Mouse (Mus musculus) lung, embryonic 14.5 days (tissue): ENCODE results near the gene Matn4. TPM values are rescaled to one million over a fixed set of nuclear protein-coding genes. Genes with fewer than 3 reads are reported as not detected.
A peak's percentile ranks its signal among the peaks of the same experiment; 100 is the strongest.

ENCODE experiments used
- ATAC-seq: fragments of 200-750 bp; cut with Nextera tagmentation; 2 replicates; pipeline ENCODE4 v1.8.0; 2017; ENCODE audit warnings: mild to moderate bottlenecking, moderate TSS enrichment, moderate library complexity; ENCODE audit not compliant: insufficient read depth
- DNase-seq: peaks from one replicate; pipeline ENCODE4 v3.0.0-alpha.2; 2015
- H3K27ac ChIP-seq: fragments of 300-500 bp; sonication (generic); 2 replicates; pipeline ENCODE4 v1.5.1; 2014; ENCODE audit warnings: low read depth, mild to moderate bottlenecking, moderate library complexity
- H3K27me3 ChIP-seq: fragments of 300-500 bp; sonication (generic); 2 replicates; pipeline ENCODE4 v1.6.1; 2014; ENCODE audit warnings: low read length, control low read depth; ENCODE audit not compliant: insufficient read depth
- H3K36me3 ChIP-seq: fragments of 300-500 bp; sonication (generic); 2 replicates; pipeline ENCODE4 v1.6.1; 2014; ENCODE audit warnings: control low read depth; ENCODE audit not compliant: insufficient read depth
- H3K4me1 ChIP-seq: fragments of 300-500 bp; sonication (generic); 2 replicates; pipeline ENCODE4 v1.6.1; 2014; ENCODE audit warnings: antibody characterized with exemption, control low read depth; ENCODE audit not compliant: insufficient read depth
- H3K4me2 ChIP-seq: fragments of 300-500 bp; sonication (generic); 2 replicates; pipeline ENCODE4 v1.6.1; 2014; ENCODE audit warnings: mild to moderate bottlenecking
- H3K4me3 ChIP-seq: fragments of 300-500 bp; sonication (generic); 2 replicates; pipeline ENCODE4 v1.5.1; 2014; ENCODE audit warnings: low read depth, low read length
- H3K9ac ChIP-seq: fragments of 300-500 bp; sonication (generic); 2 replicates; pipeline ENCODE4 v1.6.1; 2014
- H3K9me3 ChIP-seq: fragments of 300-500 bp; sonication (generic); 2 replicates; pipeline ENCODE4 v1.6.1; 2016; ENCODE audit warnings: low read depth, low read length, control low read depth
- CTCF ChIP-seq: IDR thresholded peaks from 2 replicates; pipeline ENCODE4 v1.5.1; 2016; ENCODE audit warnings: antibody characterized with exemption, low read depth
- WGBS: fragments of 180-500 bp; shearing (Covaris S2); extraction: QIAGEN DNeasy Blood & Tissue Kit; methylation state at CpG from one replicate; pipeline ENCODE4 v1.1.7; 2014; 5-methylcytosine and 5-hydroxymethylcytosine counted together
- polyA plus RNA-seq: library from polyadenylated mRNA; unstranded; fragments of >200 nt; fragmentation: Nextera tagmentation; extraction: Ambion mirVana; gene quantifications from 2 replicates; pipeline ENCODE4 v1.2.1, GENCODE M21; 2014

The Matn4 gene
- 5.5 and 6.7 TPM in 2 replicates for polyA plus RNA-seq

DNA sequence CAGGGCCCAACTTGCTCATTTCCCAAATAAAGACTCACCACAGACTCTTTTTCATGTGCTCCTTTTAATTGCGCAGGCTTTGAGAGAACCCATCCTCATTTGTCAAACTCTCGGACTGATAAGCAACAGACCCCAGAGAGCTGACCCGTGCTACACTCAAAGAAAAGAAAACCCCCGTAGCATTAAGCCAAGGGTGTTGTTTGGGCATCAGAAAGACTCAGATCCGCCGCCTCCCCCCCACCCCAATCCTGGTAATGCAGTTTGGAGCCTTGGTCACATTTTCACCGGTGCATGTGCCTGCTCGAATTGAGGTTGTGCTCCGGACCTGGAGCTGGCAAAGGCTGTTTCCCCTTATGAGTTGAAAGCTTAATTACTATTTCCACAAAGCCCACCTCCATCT, at the start of gene Matn4:
Matn4 (minus strand) TSS at position 101 of the 400 bp plus-strand sequence.
- no peak for ATAC-seq
- peaks cover 83% of the 10 kb centered on the region for H3K27me3 ChIP-seq

DNA sequence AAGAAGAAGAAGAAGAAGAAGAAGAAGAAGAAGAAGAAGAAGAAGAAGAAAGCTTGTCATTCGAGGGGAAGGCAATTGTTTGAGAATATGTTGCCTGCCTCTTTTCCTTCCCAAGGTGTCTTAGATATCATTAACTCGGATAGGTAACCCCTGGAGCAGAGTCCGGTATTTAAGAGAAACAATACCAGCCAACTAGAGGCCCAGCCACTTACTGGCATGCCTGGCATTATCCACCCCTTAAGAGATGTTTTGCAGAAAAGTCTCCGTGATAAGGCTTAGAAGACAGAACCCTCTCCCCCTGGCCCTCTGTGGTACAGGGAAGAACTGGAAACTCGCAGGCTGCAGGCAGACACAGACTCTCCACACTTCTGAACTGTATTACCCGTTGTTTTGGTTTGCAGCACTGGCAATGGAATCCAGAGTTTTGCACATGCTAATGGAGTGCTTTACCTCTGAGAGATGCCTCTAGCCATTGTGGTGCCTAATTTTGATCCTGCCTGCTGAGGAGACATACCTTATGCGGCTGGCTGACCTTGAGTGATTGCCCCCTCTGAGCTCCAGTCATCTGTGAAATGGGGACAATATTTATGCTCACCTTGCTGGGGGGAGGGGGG, 49.0 kb upstream of the Matn4 start:
- Histone ChIP-seq H3K4me1 (peaks cover 32% of the 10 kb centered on the region), H3K9me3 (no peaks in the 10 kb centered on the region), H3K4me2 (no peak overlapping the region), H3K9ac (no peak overlapping the region), H3K4me3 (no peak overlapping the region), H3K36me3 (no peaks in the 10 kb centered on the region), H3K27me3 (no peaks in the 10 kb centered on the region), H3K27ac (no peak overlapping the region)
- no peak for DNase-seq
- no peak for TF ChIP-seq CTCF
- 62% methylated on average over 7 of the region's 7 CpGs for WGBS
- ATAC-seq, result no peak

More for the DNA sequence above, at the start of gene Matn4:
- H3K4me3 ChIP-seq, result peak within 1 kb of the TSS; percentile 44
- peak within 1 kb of the TSS; percentile 55 for H3K27ac ChIP-seq
- TF ChIP-seq CTCF, result no peak
- 0 out of 2 replicates have a peak, but pooled peaks cover 12% of the 10 kb centered on the region for H3K4me1 ChIP-seq
- no peak for DNase-seq
- H3K9ac ChIP-seq, result peak within 1 kb of the TSS; percentile 47
- H3K4me2 ChIP-seq, result peak within 1 kb of the TSS; percentile 78
- no peaks in the 10 kb centered on the region for H3K9me3 ChIP-seq
- H3K36me3 ChIP-seq, result no peaks in the 10 kb centered on the region
- WGBS, result 4% methylated on average over 9 of the region's 9 CpGs

DNA sequence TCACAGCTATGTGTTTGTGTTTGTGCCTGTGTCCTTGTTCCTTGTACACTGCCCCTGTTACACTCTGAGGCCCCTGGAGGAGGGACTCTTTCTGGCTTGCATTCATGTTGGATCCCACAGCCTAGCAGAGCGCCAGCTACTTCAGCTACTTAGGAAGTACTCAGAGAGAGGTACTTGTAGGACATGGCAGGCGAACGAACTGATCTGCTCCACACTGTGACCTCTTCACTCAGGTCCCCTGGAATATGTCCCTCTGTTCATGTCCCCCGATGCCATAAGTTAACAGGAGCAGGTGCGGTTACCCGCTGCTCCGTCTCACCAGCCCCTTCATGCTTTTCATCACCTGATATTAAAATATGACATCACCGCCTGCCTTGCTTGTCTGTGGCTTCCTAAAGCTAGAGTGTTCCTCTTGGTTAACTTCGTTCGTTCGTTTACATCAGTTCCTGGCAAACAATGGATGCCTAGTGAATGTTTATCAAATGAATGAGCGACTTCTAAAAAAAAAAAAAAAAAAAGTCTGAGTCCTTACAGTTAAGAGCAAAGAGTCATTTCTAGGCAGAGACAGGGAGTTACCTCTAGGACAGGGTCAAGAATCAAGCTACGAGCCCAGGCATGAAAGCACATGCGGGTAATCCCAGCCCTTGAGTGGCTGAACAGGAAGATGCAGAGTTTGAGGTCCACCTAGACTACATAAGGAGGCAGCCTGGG, 48.2 kb upstream of the Matn4 start:
- Histone ChIP-seq H3K4me1 (peaks cover 34% of the 10 kb centered on the region), H3K4me2 (no peak overlapping the region), H3K27me3 (no peaks in the 10 kb centered on the region), H3K9ac (no peak overlapping the region), H3K27ac (peak overlapping the region; percentile 50; the same call in 1 of the 2 replicates), H3K36me3 (no peaks in the 10 kb centered on the region), H3K9me3 (no peaks in the 10 kb centered on the region), H3K4me3 (no peak overlapping the region)
- ATAC-seq (no peak), DNase-seq (no peak)
- no peak for TF ChIP-seq CTCF
- WGBS, result 45% methylated on average over 14 of the region's 14 CpGs

DNA sequence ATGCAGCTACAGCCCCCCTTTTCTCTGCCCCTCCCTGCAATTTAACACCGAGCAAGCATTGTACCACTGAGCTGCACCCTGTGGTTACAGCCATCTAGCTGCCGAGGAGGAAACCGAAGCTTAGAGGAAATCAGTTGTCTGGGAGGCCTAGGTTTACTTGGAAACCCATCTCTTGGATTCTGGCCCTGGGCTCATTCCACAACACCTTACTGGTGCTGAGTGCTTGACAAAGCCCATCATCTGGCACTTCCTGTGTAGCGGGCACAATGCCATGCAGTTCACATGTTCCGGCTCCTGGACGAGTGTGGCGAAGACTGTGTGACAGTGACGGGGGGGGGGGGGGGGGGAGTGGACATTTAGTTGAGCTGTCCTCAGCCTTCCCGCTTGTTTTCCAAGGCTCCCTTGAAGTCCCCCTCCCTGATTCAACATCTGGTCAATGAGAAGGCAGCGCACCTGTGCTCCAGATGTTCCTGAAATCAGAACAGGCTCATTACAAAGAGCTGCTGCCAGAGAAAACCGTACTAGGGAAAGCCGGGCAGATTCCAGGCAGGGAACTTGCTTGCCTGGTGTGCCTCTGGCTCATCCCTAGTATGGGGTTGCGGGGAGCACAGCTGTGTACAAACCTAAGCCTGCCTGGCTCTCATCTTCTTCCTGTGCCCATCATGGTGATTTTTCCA, 47.2 kb upstream of the Matn4 start:
- H3K9me3 ChIP-seq, result no peaks in the 10 kb centered on the region
- peaks cover 34% of the 10 kb centered on the region for H3K4me1 ChIP-seq
- no peak overlapping the region for H3K4me2 ChIP-seq
- H3K27ac ChIP-seq, result no peak overlapping the region
- no peaks in the 10 kb centered on the region for H3K36me3 ChIP-seq
- H3K27me3 ChIP-seq, result no peaks in the 10 kb centered on the region
- no peak overlapping the region for H3K9ac ChIP-seq
- WGBS, result 32% methylated on average over 13 of the region's 13 CpGs
- no peak overlapping the region for H3K4me3 ChIP-seq
- 0 out of 2 replicates have a peak, but pooled peaks have one; percentile 9 for TF ChIP-seq CTCF
- DNase-seq, result peak; percentile 78
- peak; percentile 55; the same call in 1 of the 2 replicates for ATAC-seq

DNA sequence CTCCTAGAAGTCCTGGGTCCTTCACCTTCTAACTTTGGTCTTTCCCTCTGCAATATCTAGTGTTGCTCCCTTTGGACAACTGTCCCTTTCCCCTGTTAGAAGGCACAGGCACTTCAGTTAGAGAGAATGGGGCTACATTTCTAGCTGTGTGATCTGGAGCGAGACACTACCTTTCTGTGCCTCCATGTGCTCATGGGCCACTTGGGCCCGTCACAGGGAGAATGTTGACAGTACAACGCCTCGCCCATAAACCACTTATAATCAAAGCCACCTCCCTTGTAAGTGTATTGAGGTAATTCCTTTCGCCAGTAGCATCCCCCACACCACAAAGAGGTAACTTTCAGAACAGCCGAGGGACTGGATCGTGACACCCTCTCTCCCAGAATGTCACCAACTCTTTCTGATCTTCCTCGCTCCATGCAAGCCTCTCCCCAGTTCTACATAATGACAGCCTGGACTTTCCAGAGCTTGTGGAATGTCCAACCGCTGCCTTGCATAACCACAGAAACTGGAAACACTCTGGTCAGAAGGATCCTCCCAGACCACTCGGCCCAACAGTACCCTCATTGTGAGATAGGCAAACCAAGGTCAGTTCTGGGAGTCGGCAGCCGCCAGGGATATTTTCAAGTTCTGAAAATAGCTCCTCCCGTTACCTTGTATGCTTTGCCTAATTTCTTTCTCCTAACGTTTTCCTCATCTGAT, 44.5 kb upstream of the Matn4 start:
- 72% methylated on average over 14 of the region's 14 CpGs for WGBS
- H3K4me2 ChIP-seq, result no peak overlapping the region
- no peaks in the 10 kb centered on the region for H3K36me3 ChIP-seq
- TF ChIP-seq CTCF, result no peak
- ATAC-seq (no peak), DNase-seq (no peak)
- H3K9ac ChIP-seq, result no peak overlapping the region
- H3K27ac ChIP-seq, result no peak overlapping the region
- H3K9me3 ChIP-seq, result no peaks in the 10 kb centered on the region
- H3K27me3 ChIP-seq, result no peaks in the 10 kb centered on the region
- H3K4me1 ChIP-seq, result peaks cover 22% of the 10 kb centered on the region
- no peak overlapping the region for H3K4me3 ChIP-seq

DNA sequence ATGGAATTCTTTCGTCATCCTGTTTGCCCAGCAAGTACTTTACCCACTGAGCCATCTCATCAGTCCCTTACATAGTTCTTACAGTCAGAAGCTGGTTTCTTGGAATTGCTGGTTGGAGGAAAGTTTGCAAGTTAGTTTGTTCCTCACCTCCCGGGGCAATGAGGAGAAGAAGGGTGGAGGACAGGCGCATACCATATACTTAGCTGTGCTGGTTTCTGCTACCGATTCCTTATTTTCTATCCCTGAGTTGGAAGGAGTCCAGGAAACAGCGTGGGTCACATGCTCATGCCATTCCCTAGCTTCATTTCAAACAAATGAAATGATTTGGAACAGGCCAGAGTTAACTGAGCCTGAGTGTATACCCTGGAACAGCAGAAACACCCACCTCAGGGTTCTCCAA, 44.0 kb upstream of the Matn4 start:
- Histone ChIP-seq H3K36me3 (no peaks in the 10 kb centered on the region), H3K27ac (no peak overlapping the region), H3K9ac (no peak overlapping the region), H3K27me3 (no peaks in the 10 kb centered on the region), H3K4me2 (no peak overlapping the region), H3K4me3 (no peak overlapping the region), H3K4me1 (peaks cover 22% of the 10 kb centered on the region), H3K9me3 (no peaks in the 10 kb centered on the region)
- WGBS, result 56% methylated on average over 5 of the region's 5 CpGs
- TF ChIP-seq CTCF, result no peak
- ATAC-seq (no peak), DNase-seq (no peak)
